Mouse (Mus musculus) liver, adult (tissue): Measurements from ENCODE around the gene Maml3.

Experiments
- GATA4 ChIP-seq: IDR thresholded peaks from 2 replicates; pipeline ENCODE4 v1.6.1; 2014; ENCODE audit warnings: mild to moderate bottlenecking, low read length; ENCODE audit not compliant: insufficient replicate concordance

The Maml3 gene

DNA sequence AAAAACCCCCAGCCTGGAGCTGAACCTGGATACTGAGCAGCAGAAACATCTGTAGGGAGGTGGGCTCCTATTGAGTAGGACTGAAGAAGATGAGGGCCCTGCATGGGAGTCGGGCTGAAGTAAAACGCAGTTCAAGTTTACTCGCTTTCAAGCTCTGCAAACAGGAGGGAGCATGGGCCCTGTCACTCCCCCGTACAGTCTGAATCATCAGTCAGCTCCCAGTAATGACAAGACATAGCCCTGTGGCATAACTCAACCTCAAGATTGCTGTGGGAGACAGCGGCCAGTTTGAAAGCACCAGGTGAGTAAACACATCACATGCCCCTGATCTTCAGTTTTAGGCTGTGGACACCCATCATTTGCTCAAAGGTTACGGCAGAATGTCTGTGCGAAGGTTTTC, 139.0 kb downstream of the Maml3 start:
- TF ChIP-seq GATA4, result no peak

DNA sequence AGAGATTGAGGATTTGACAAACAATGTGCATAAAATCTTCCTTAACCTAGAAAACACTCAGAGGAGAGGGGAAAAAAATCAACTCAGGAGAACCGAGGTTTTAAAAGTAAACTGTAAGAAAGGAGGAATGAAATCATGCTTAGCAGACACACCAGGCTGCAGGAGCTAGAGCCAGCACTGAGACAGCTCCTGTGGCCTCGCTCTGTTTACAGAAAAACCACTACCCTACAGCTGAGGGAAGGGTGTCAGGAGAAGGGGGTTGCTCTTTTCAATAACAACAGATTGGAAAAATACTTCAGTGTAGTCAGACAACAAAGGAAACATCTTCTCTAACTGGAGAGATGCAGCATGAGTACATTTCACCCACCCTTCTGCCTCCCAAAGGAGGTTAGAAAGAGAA, 139.4 kb downstream of the Maml3 start:
- no peak for TF ChIP-seq GATA4

DNA sequence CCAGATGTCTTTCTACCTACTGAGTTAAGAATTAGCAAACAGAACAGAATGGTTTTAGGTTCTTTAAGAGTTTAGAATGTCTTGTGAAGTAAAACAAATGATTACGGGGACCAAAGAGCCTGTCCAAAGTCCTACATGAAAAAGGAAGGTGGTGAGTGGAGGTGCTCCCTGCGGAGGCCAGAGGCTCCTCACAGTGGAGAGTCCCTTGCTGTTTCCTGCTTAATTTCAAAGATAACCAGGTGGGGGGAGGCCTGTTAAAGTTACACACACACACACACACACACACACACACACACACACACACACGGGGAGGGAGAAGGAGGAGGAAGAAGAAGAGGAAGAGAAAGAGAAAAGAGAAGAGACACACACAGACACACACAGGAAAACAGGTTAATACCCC, 139.9 kb downstream of the Maml3 start:
- no peak for TF ChIP-seq GATA4

DNA sequence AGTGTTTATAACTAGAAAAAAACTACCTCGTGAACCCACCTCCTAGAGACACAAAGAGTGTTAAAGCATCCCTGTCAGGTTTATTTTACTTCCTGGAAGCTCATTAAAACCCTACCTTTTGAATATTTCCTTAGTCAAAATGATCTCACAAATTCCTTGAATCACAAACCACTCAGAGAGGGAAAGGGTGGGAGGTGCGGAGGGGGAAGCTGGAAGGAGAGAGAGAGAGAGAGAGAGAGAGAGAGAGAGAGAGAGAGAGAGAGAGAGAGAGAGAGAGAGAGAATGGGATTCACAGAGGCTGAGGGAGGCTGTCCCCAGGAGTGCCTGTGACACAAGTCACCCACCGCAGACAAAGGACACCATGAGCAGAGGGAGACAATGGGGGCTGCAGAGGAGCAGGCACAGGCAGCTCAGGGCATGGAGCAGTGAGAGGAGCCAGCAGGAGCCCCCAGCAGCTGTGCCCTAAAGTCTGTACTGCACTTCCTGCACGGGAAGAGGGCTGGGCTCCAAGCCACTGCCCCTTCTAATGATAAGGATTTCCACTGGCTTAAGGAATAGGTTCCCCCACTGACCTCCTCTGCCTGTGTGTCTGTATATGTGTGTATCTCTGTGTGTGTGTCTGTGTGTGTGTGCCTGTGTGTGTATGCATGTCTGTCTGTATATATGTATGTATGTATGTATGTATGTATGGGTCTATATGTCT, 140.8 kb downstream of the Maml3 start:
- TF ChIP-seq GATA4, result no peak

DNA sequence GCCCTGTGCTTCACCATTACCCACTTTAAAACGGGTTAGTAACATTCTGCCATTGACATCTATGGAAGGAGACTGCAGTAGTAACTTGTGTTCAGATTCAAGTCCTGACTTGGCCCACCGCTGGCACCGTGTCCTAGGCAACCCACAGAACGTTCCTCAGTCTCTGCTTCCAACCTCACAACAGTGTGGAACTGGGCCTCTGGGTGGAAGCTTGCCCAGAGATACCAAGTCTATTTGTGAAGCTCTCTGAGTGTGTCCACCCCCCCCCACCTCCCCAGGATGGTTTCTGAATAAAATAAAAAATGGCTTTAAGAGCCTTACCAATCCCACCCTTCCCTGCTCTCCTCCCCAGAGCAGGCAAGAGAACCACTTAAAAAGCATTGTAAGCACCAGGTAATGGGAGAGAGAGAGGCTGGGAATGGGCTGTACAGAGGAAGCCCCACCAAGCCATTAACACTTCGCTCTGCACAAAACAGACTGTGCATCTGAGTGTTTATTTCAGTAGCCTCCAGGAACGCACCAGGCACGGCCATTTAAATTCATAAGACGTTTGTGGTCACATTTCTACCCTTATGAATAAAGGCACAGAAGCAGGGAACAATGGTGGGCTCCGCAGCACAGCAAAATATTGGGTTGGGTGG, 141.6 kb downstream of the Maml3 start:
- TF ChIP-seq GATA4, result no peak

GRCm38 (mm10) chr3:51958751-51959150, 146.1 kb downstream of the Maml3 start:
- no peak for TF ChIP-seq GATA4

DNA sequence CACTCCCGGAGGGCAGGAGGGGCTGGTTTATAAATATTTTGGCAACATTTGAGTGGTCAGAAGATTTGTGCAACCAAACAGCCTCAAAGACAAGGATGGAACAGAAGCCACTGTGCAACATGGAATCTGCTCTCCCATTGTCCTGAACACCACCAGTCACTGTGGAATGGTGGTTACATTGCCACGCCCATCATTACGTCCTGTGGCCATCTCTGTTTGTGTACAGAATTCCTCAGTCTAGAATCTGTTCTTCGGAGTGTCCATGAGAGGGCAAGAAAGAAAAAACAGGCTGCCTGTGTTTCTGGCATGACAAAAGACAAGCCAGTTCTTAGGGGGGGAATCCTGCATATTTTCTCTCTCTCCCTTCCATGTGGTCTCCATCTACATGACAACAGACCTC, 150.4 kb downstream of the Maml3 start:
- TF ChIP-seq GATA4, result no peak

GRCm38 (mm10) chr3:51953927-51954326, 150.9 kb downstream of the Maml3 start:
- no peak for TF ChIP-seq GATA4

- no peak for TF ChIP-seq GATA4
These were observed 151.9 kb downstream of the Maml3 start for GRCm38 (mm10) chr3:51952728-51953623.

GRCm38 (mm10) chr3:51952267-51952666, 152.6 kb downstream of the Maml3 start:
- TF ChIP-seq GATA4, result no peak

DNA sequence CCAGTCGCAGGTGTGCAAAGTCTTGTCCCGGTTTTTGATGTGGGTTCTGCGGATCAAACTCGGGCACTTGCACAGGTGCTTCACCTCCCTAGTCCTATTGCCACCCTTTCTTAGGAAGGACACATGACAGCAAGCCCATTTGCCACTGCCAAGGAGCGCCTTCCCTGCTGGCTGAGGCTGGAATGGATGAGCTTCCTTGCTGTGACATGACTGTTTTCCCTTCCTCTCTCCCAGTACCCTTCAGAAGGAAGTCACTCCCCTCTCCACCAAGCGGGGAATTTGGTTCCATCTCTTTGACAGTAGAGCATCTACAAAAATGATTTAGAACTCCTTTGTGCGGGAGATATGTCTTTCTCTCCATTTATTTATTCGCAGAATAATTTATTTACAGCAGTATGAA, 155.2 kb downstream of the Maml3 start:
- TF ChIP-seq GATA4, result no peak

GRCm38 (mm10) chr3:51947168-51947567, 157.7 kb downstream of the Maml3 start:
- TF ChIP-seq GATA4, result no peak

GRCm38 (mm10) chr3:51943642-51944041, 161.2 kb downstream of the Maml3 start:
- no peak for TF ChIP-seq GATA4

DNA sequence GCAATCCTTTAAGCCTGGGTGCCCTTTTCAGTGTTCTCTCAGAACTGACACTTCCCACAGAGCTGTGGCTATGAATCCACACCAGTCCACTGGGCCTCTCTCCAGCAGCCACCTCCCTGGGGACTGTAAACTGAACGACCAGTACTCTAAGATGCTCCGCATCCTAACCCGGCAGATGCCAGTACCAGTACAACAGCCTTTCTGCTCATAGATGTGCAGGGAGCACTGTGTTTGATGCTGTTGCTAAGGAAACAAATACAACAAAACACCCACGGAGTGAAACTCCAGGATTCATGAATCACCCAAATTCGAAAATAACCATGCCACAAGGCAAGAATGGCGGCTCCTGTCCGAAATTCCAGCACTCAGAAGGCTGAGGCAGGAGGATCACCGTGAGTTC, 163.1 kb downstream of the Maml3 start:
- no peak for TF ChIP-seq GATA4

DNA sequence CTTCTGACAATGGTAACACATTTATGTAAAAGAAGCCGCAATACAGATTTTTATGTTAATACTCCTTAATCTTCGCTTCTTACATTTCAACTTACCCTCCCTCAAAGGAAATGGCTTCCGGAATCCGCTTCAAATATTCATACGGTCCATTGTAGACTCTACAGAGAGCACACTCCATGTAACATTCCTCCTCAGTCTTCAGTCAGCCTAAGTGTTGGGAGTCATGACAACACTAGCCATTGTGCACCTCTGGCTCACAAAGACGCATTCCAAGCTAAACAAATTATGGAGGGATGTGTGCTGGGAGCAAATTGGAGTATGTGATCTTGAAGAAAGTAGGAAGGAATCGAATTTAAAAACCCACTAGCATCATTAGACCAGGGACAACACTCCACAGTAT, 165.0 kb downstream of the Maml3 start:
- no peak for TF ChIP-seq GATA4

- TF ChIP-seq GATA4, result no peak
These were observed 165.8 kb downstream of the Maml3 start for GRCm38 (mm10) chr3:51939054-51939453.
